Mouse (Mus musculus) adrenal gland, postnatal 25 days (tissue): ENCODE data around the gene Ksr2. TPM values are rescaled to one million over a fixed set of nuclear protein-coding genes. Genes with fewer than 3 reads are reported as not detected.

Source experiments
- DNase-seq: peaks from one replicate; pipeline ENCODE4 v3.0.0; 2021; ENCODE audit warnings: mixed read lengths
- total RNA-seq: library from RNA; stranded (reverse); gene quantifications from 2 replicates; pipeline ENCODE4 v1.2.3, GENCODE M21; 2021

Ksr2 gene
- total RNA-seq, 1 experiment from 2014 or later, result 6.2 TPM

GRCm38 (mm10) chr5:117803551-117803950 is 389.8 kb downstream of the Ksr2 start:
- DNase-seq, result no peak

GRCm38 (mm10) chr5:117810930-117811329 is 397.1 kb downstream of the Ksr2 start:
- DNase-seq, result no peak

GRCm38 (mm10) chr5:117818800-117819199 is 405.0 kb downstream of the Ksr2 start:
- DNase-seq, result no peak

DNA sequence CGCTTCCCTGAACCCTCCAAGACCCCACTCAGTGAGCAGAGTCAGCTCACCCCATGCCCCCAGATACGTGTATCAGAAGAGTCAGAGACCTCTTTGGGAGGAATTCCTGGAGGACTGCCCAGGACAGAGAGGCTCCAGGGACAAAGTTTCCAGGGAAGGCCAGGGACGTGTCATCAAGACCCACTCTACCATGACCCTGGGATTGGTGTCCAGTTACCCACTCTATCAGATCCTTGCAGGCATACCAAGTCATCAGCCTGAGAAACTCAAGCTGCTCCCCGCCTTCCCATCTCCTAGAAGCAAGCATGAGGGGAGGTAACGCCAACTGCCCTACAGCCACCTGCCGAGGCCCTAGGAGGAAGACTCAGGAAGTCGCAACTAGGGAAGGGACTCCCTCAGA is 406.6 kb downstream of the Ksr2 start:
- DNase-seq, result no peak

GRCm38 (mm10) chr5:117823811-117824210 is 410.0 kb downstream of the Ksr2 start:
- no peak for DNase-seq

DNA sequence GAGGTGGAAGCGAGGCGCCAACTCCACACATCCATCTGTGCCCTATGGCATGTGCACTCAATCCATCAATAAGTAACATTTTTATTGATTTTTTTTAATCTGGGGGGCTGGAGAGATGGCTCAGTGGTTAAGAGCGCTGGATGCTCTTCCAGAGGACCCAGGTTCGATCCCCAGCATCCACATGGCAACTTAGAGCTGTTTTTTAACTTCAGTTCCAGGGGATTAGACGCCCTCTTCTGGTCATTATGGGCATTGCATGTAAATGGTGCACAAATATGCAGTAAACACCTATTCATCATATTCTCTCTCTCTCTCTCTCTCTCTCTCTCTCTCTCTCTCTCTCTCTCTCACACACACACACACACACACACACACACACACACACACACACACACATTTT is 410.7 kb downstream of the Ksr2 start:
- DNase-seq, result no peak

Other genes starting within 250 kb of the Ksr2 start
- 1,140 and 1,281 TPM in 2 replicates for gene Pebp1, start 126.4 kb upstream of the Ksr2 start, total RNA-seq
- 18.2 and 34.2 TPM in 2 replicates for gene Vsig10, start 94.9 kb upstream of the Ksr2 start, total RNA-seq
- gene Wsb2, start 56.7 kb upstream of the Ksr2 start, total RNA-seq, result 124 and 135 TPM in 2 replicates
- 16.9 and 17.8 TPM in 2 replicates for gene Rfc5, start 25.0 kb upstream of the Ksr2 start, total RNA-seq